Mouse (Mus musculus): ENCODE results near the gene 5330417C22Rik. TPM values are rescaled to one million over a fixed set of nuclear protein-coding genes. Genes with fewer than 3 reads are reported as not detected.
A peak's percentile ranks its signal among the peaks of the same experiment; 100 is the strongest.

5330417C22Rik gene
- polyA plus RNA-seq, 1 experiment from 2014 or later: 9.5 TPM

GRCm38 (mm10) chr3:108537303-108537702 is 967 bp upstream of the 5330417C22Rik start:
- peak overlapping the region; percentile 42 for H3K4me2 ChIP-seq (ENCODE audit: low read length)
- 4% methylated on average over 17 of the region's 17 CpGs for WGBS
- ATAC-seq (replicated peaks; ENCODE audit: low FRiP score, low TSS enrichment, low read depth): peak; percentile 56

DNA sequence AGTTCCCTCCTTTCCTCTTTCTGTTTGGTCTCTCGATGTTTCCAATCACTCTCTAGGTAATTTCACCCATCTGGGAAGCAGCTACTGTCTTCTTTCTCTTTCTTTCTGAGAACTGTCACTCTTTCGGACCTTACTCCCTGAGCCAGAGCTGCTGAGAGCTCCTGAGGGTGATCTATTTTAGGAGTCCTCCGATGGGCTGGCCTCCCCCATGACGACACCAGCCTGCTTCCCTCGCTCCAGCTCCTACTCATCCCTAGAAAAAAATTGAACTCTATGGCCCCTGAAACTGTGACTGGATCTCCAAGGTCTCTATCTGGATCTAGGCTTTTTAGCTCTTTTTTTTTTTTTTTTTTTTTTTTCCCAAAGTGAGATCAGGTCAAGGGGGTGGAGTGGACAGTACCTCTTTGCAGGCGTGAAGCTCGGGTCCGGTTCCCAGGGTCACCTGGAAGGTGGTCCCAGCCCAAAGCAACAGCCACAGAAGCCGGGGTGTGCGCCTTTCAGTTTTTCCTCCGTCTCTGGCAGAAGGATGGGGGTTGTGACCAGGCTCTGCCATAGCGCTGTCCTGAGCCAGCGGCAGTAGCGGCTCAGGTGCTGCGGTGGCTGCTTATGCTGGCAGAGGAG is 330 bp downstream of the 5330417C22Rik start:
- Histone ChIP-seq H3K4me2 (ENCODE audit: low read length) (peak overlapping the region; percentile 65), H3K9me3 (ENCODE audit: control insufficient read depth, low read length) (no peaks in the 10 kb centered on the region), H3K27me3 (replicated peaks; ENCODE audit: control insufficient read depth, insufficient read depth, low read length) (peaks cover 19% of the 10 kb centered on the region), H3K9ac (ENCODE audit: low read length) (no peak overlapping the region), H3K4me1 (replicated peaks; ENCODE audit: control insufficient read depth, insufficient read depth, low read length) (peaks cover 7% of the 10 kb centered on the region; the same call in 1 of the 2 replicates), H3K27ac (ENCODE audit: low read depth) (no peak overlapping the region), H3K4me3 (ENCODE audit: low read depth, low read length) (peak overlapping the region; percentile 38), H3K36me3 (ENCODE audit: control insufficient read depth, insufficient read depth, low read length) (no peaks in the 10 kb centered on the region)
- WGBS: 8% methylated on average over 15 of the region's 15 CpGs
- no peak; the same call in 1 of the 2 replicates for ATAC-seq (replicated peaks; ENCODE audit: low FRiP score, low TSS enrichment, low read depth)
- no peak for DNase-seq (ENCODE audit: low spot score)

More at GRCm38 (mm10) chr3:108537303-108537702, 967 bp upstream of the 5330417C22Rik start:
- Histone ChIP-seq H3K4me1 (replicated peaks; ENCODE audit: control insufficient read depth, insufficient read depth, low read length) (peaks cover 7% of the 10 kb centered on the region; the same call in 1 of the 2 replicates), H3K27me3 (replicated peaks; ENCODE audit: control insufficient read depth, insufficient read depth, low read length) (peaks cover 19% of the 10 kb centered on the region), H3K9me3 (ENCODE audit: control insufficient read depth, low read length) (no peaks in the 10 kb centered on the region), H3K4me3 (ENCODE audit: low read depth, low read length) (0 out of 2 replicates have a peak overlapping the region, but pooled peaks have one; percentile 2), H3K9ac (ENCODE audit: low read length) (no peak overlapping the region), H3K27ac (ENCODE audit: low read depth) (no peak overlapping the region), H3K36me3 (ENCODE audit: control insufficient read depth, insufficient read depth, low read length) (no peaks in the 10 kb centered on the region)
- DNase-seq (ENCODE audit: low spot score): peak; percentile 89

GRCm38 (mm10) chr3:108533951-108534350 is 2.4 kb downstream of the 5330417C22Rik start, which contains the start of gene 1700013F07Rik:
Gene 1700013F07Rik (plus strand): TSS chr3:108534150.
- DNase-seq (ENCODE audit: low spot score) (no peak), ATAC-seq (replicated peaks; ENCODE audit: low FRiP score, low TSS enrichment, low read depth) (no peak)
- no peak within 1 kb of the TSS for H3K4me3 ChIP-seq (ENCODE audit: low read depth, low read length)
- no peak within 1 kb of the TSS for H3K9ac ChIP-seq (ENCODE audit: low read length)
- no peaks in the 10 kb centered on the region for H3K36me3 ChIP-seq (ENCODE audit: control insufficient read depth, insufficient read depth, low read length)
- H3K27me3 ChIP-seq (replicated peaks; ENCODE audit: control insufficient read depth, insufficient read depth, low read length): peaks cover 19% of the 10 kb centered on the region
- peaks cover 7% of the 10 kb centered on the region; the same call in 1 of the 2 replicates for H3K4me1 ChIP-seq (replicated peaks; ENCODE audit: control insufficient read depth, insufficient read depth, low read length)
- H3K9me3 ChIP-seq (ENCODE audit: control insufficient read depth, low read length): no peaks in the 10 kb centered on the region
- 90% methylated on average over 6 of the region's 6 CpGs for WGBS
- H3K27ac ChIP-seq (ENCODE audit: low read depth): no peak within 1 kb of the TSS
- no peak within 1 kb of the TSS for H3K4me2 ChIP-seq (ENCODE audit: low read length)

- DNase-seq (ENCODE audit: low spot score): no peak
- no peak overlapping the region for H3K9ac ChIP-seq (ENCODE audit: low read length)
- no peaks in the 10 kb centered on the region for H3K36me3 ChIP-seq (ENCODE audit: control insufficient read depth, insufficient read depth, low read length)
- H3K27me3 ChIP-seq (replicated peaks; ENCODE audit: control insufficient read depth, insufficient read depth, low read length): peaks cover 19% of the 10 kb centered on the region
- no peaks in the 10 kb centered on the region for H3K9me3 ChIP-seq (ENCODE audit: control insufficient read depth, low read length)
- 66% methylated on average over 9 of the region's 9 CpGs for WGBS
- H3K4me2 ChIP-seq (ENCODE audit: low read length): no peak overlapping the region
- no peak overlapping the region for H3K4me3 ChIP-seq (ENCODE audit: low read depth, low read length)
- peaks cover 7% of the 10 kb centered on the region; the same call in 1 of the 2 replicates for H3K4me1 ChIP-seq (replicated peaks; ENCODE audit: control insufficient read depth, insufficient read depth, low read length)
- H3K27ac ChIP-seq (ENCODE audit: low read depth): no peak overlapping the region
- ATAC-seq (replicated peaks; ENCODE audit: low FRiP score, low TSS enrichment, low read depth): no peak
Observed at GRCm38 (mm10) chr3:108533114-108533885, 3.0 kb downstream of the 5330417C22Rik start.

DNA sequence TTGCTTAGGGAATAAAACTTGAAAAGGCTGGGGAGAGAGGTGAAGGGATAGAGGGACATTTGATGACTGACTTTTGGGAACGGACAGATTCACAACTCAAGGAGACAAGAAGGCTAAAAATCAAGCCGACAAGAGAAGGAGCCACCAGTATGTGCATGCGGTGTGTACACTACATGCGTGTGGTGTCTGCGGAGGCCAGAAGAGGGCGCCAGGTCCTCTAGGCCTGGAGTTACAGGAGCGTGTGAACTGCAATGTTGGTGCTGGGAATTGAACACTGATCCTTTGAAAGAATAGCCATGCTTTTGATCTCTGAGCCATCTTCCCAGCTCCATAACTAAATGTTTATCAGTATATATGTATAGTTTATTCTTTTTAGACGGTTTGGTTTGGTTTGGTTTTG is 7.8 kb downstream of the 5330417C22Rik start:
- DNase-seq (ENCODE audit: low spot score): no peak
- WGBS: 93% methylated on average over 8 of the region's 8 CpGs
- Histone ChIP-seq H3K9ac (ENCODE audit: low read length) (no peak overlapping the region), H3K27ac (ENCODE audit: low read depth) (no peak overlapping the region), H3K4me2 (ENCODE audit: low read length) (no peak overlapping the region), H3K4me1 (replicated peaks; ENCODE audit: control insufficient read depth, insufficient read depth, low read length) (no peaks in the 10 kb centered on the region), H3K36me3 (ENCODE audit: control insufficient read depth, insufficient read depth, low read length) (no peaks in the 10 kb centered on the region), H3K9me3 (ENCODE audit: control insufficient read depth, low read length) (no peaks in the 10 kb centered on the region), H3K27me3 (replicated peaks; ENCODE audit: control insufficient read depth, insufficient read depth, low read length) (no peaks in the 10 kb centered on the region), H3K4me3 (ENCODE audit: low read depth, low read length) (no peak overlapping the region)
- no peak for ATAC-seq (replicated peaks; ENCODE audit: low FRiP score, low TSS enrichment, low read depth)

GRCm38 (mm10) chr3:108523415-108523814 is 12.9 kb downstream of the 5330417C22Rik start:
- ATAC-seq (replicated peaks; ENCODE audit: low FRiP score, low TSS enrichment, low read depth) (no peak), DNase-seq (ENCODE audit: low spot score) (no peak)
- no peak overlapping the region for H3K4me2 ChIP-seq (ENCODE audit: low read length)
- H3K27me3 ChIP-seq (replicated peaks; ENCODE audit: control insufficient read depth, insufficient read depth, low read length): no peaks in the 10 kb centered on the region
- H3K4me1 ChIP-seq (replicated peaks; ENCODE audit: control insufficient read depth, insufficient read depth, low read length): no peaks in the 10 kb centered on the region
- no peak overlapping the region for H3K27ac ChIP-seq (ENCODE audit: low read depth)
- no peaks in the 10 kb centered on the region for H3K9me3 ChIP-seq (ENCODE audit: control insufficient read depth, low read length)
- H3K36me3 ChIP-seq (ENCODE audit: control insufficient read depth, insufficient read depth, low read length): no peaks in the 10 kb centered on the region
- 92% methylated on average over 4 of the region's 4 CpGs for WGBS
- no peak overlapping the region for H3K9ac ChIP-seq (ENCODE audit: low read length)
- H3K4me3 ChIP-seq (ENCODE audit: low read depth, low read length): no peak overlapping the region

DNA sequence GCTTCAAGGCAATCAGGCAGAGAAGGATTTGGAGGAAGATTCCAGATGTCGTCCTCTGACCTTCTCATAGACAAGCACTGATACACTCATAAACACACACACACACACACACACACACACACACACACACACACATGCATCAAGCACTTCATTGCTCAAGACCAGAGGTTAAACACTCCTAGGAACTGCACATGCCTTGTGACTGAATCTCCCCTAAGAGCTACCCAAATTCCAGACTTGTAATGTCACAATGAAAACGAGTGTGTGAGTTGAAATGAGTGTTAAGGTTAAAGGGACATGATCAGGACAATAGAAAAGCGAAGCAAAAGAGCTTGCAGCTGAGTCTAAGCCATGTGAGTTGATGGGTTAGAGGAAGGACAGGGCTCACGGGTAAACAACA is 18.1 kb downstream of the 5330417C22Rik start:
- H3K4me1 ChIP-seq (replicated peaks; ENCODE audit: control insufficient read depth, insufficient read depth, low read length): no peaks in the 10 kb centered on the region
- WGBS: 42% methylated on average over 4 of the region's 4 CpGs
- no peak for ATAC-seq (replicated peaks; ENCODE audit: low FRiP score, low TSS enrichment, low read depth)
- no peak overlapping the region for H3K9ac ChIP-seq (ENCODE audit: low read length)
- no peaks in the 10 kb centered on the region for H3K9me3 ChIP-seq (ENCODE audit: control insufficient read depth, low read length)
- no peaks in the 10 kb centered on the region for H3K27me3 ChIP-seq (replicated peaks; ENCODE audit: control insufficient read depth, insufficient read depth, low read length)
- H3K27ac ChIP-seq (ENCODE audit: low read depth): no peak overlapping the region
- no peak overlapping the region for H3K4me2 ChIP-seq (ENCODE audit: low read length)
- H3K4me3 ChIP-seq (ENCODE audit: low read depth, low read length): no peak overlapping the region
- no peak for DNase-seq (ENCODE audit: low spot score)
- no peaks in the 10 kb centered on the region for H3K36me3 ChIP-seq (ENCODE audit: control insufficient read depth, insufficient read depth, low read length)

DNA sequence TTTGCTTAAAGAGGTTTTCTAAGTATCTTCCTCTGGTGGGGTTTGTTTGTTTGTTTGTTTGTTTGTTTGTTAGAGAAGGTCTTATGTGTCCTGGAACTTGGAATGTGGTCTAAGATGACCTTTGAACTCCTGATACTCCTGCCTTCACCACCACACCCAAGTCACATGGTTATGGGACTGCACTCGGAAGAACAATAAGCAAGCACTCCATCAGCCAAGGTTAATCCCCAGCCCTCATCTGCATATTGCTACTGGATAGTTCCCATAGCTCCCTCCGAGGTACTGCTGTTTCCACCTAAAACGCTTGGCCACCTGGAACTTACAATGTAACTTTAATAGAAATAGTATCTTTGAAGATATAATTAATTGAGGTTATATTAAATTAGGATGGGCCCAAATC is 22.9 kb downstream of the 5330417C22Rik start:
- Histone ChIP-seq H3K9me3 (ENCODE audit: control insufficient read depth, low read length) (no peaks in the 10 kb centered on the region), H3K9ac (ENCODE audit: low read length) (no peak overlapping the region), H3K4me1 (replicated peaks; ENCODE audit: control insufficient read depth, insufficient read depth, low read length) (no peaks in the 10 kb centered on the region; the same call in 1 of the 2 replicates), H3K4me3 (ENCODE audit: low read depth, low read length) (no peak overlapping the region), H3K4me2 (ENCODE audit: low read length) (no peak overlapping the region), H3K36me3 (ENCODE audit: control insufficient read depth, insufficient read depth, low read length) (no peaks in the 10 kb centered on the region), H3K27me3 (replicated peaks; ENCODE audit: control insufficient read depth, insufficient read depth, low read length) (no peaks in the 10 kb centered on the region), H3K27ac (ENCODE audit: low read depth) (no peak overlapping the region)
- no peak for DNase-seq (ENCODE audit: low spot score)
- ATAC-seq (replicated peaks; ENCODE audit: low FRiP score, low TSS enrichment, low read depth): no peak
- WGBS: 69% methylated on average over 3 of the region's 3 CpGs
